Mouse (Mus musculus) WW6 (cell line): ENCODE data around the gene P3h1.

ENCODE experiments used
- DNase-seq: peaks from one replicate; pipeline ENCODE4 v3.0.0-alpha.2; 2013; ENCODE audit warnings: low read depth, low spot score

P3h1 gene

DNA sequence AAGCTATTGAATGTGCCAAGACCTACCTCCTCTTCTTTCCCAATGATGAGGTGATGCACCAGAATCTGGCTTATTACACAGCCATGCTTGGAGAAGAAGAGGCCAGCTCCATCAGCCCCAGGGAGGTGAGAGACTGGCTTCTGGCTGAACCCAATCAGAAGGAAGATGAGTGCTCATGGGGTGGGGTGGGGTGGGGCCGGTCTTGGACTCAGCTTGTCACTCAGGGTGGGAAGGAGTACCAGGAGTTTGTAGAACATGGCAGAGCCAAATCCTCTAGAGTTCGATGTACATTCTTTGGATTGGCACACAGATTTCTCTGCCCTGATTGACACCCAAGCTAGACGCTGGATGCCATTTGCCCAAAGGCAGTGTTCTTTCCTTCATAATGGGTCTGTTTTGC lies 5.9 kb downstream of the P3h1 start:
- DNase-seq, result no peak

DNA sequence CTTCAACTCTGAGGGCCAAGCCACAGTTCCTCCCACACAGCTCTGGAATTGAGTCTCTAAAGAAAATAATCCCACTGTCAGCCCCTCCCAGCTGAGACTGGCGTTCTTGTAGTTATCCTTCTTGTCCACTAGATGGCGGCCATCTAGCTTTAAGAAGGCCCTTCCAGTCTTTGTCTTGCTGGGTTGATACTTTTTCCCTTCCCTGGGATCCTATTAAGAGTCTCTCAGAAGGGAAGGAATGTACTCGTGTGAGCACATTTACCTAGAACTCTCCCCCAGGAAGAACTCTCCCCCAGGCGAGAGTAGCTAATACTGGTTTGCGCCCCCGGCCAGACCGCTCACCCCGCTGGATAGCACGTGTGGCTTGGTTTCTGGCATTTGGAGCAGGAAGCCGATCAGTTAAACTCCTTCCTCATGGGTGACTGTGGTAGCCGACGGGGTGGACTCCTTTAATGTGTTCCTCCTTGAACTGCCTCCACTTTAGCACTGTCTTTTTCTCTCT lies 6.5 kb downstream of the P3h1 start:
- DNase-seq, result no peak

DNA sequence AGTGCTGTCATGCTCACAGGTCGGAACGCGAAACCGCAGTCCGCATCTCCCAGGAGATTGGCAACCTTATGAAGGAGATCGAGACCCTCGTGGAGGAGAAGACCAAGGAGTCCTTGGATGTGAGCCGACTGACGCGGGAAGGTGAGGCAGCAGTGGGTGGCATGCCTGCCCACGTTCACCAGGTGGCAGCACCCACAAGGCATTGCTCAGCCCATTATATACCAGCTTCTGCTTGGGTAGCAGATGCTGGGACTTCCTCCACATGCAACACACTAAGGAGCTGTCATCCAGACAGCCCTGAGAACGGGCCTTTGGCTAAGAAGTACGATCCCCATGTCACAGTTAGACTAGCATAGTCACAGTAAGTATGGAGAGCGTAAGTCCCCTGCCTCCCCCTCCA lies 8.9 kb downstream of the P3h1 start:
- DNase-seq, result no peak

DNA sequence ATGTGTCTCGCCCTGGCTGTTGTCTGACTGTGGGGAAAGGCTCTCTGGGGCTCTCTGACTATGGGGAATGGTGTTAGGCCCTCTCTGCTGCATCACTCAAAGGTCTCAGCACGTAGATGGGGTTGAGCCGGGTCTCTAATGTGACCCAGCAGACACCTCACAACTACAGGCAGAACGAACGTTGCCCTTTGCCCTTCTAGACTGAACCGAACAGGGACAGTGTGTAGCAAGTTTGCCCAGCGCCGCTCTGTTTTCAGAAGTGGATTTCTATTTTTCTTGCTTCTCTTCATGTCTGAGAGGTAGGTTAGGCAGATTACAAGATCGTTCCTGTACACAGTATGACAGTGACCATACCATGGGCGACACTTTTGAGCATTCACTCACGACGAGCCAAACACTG lies 9.9 kb downstream of the P3h1 start:
- DNase-seq, result no peak

DNA sequence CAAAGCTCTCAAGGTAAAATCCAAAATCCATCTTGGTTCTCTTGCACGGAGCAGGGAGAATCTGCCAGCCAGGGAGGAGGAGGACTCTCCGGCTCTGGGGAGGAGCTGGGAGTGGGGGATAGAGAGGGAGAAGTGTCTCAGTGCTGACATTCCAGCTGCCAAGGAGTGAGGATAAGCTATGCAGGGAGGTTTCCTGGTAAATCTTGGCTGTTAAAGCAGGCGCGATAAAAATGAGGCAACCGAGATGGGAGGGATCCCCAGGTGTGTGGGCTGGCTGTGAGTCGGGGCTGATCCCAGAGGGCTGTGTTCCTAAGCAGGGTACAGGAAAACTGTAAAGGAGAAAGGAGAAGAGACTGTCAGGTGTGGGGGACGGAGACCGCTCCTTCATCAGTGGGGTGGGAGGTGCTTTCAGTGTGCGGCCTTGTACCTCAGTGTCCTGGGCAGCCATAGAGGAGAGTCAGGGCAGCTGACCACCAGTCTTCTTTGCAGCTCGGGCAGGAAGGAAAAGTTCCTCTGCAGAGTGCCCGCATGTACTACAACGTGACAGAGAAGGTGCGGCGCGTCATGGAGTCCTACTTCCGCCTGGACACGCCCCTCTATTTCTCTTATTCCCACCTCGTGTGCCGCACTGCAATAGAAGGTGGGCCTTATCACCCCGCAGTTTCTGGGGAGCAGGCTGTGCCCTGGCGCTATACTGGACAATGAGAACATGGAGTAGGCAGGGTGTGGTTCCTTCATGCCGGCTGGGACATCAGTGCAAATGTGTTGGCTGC lies 11.9 kb downstream of the P3h1 start:
- DNase-seq, result no peak

DNA sequence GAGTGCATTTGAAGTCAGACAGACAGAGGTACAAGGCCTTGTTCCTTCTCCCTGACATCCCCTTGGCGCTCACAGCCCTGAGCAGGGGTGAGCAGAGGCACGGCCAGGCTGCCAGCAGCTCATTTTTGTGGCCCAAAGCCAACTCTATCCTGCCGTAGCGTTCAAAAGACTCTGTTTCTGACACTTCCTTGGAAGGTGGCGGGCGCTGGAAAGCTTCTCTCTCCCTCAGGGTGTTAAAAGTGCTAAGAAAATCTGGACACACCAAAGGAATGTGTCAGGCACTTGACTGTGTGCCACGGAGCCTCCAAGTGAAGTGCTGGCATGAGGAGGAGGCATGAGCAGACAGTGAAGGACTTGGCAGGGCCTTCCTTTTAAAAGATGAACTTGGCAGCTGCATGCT lies 12.8 kb downstream of the P3h1 start:
- no peak for DNase-seq

DNA sequence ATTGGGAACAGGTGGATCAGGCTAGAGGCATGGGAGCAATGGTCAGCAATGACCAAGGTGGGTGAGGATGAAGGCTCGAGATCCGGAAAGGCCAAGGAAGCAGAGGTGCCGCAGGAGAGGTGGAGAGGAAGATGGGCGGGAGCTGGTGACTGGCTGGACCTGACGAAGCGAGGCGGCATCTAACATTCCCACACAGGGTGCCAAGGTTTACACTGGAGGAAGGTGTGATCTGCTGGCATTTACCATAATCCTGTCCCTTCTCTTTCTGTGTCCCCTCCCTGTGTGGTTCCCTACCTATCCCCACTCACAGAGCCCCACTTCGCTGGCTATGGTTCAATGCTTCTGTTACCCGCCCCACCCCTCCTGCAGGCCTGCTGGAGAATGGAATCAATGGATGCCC lies 13.2 kb downstream of the P3h1 start:
- DNase-seq, result no peak

DNA sequence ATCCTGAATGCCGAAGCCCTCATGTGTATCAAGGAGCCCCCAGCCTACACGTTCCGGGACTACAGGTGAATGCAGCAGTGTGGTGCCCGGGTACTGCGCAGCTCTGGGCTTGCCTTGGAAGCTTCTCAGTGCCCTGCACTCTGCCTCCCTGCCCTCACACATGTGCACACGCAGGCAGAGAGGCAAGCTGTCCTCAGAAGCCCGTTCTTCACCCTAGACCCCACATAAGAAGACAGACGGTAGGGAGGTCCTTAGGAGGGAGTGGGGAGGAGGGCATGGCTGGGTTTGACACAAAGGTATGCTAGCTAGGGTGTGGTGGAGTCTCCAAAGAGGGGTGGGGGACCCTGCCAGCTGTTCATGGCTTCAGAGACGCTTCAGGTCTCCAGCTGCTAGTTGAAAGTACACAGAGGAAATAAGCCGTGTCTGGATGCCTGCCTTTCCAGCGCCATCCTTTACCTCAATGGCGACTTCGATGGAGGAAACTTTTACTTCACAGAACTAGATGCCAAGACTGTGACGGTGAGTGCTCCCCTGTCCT lies 14.0 kb downstream of the P3h1 start:
- DNase-seq, result no peak

DNA sequence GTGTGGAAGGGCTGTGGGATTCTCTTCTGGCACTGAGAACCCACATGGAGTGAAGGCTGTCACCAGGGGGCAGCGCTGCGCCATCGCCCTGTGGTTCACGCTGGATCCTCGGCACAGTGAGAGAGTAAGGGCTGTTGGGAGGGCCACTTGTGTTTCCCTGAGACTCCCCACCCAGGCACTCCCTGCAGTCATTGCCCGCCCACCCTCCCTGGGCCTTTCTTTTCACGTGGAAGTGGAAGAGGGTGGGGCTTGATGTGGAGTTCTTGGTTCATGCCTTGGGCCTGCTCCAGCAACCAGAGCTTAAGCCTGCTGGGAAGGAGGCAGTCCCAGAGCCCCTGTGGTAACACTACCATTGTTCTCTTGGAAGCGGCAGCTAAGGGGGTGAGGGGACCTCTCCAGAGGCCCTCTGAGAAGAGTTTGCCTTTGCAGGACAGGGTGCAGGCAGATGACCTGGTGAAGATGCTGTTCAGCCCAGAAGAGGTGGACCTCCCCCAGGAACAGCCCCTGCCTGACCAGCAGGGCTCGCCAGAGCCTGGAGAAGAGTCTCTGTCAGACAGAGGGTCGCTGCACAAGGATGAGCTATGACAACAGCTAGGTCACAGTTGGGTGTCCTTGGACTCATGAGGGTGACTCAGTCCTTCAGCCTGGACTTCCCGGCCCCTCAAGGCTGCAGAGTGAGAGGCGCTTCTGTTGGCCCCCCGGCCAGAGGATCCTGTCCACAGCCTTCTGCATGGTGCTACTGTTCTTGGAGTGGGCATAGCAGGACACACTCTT lies 14.9 kb downstream of the P3h1 start:
- DNase-seq, result peak; percentile 67

DNA sequence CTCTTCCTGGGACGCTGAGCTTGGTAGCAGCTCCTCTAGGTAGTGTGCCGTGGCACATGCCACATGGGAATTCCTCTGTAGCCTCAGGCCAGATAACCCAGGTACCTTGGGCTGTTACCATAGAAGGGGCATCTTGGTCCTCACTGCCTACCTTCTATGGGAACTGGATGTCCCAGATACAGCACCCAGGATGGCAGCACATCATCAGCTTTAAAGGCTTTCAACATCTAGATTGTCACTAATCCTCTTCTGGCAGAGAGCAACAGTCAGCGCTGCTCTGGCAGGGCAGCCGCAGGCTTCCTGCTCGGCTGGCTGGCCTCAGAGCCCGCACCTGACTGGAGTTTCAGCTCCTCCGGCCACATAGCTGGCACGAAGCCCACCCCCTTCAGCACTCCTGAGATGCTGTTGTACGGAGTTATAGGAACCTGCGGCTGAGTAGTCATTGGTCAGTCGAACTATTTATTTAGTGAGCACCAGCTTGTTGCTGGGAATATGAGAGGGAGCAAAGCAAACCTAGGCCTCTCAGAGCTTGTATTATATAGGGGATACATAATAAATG lies 15.8 kb downstream of the P3h1 start:
- no peak for DNase-seq

DNA sequence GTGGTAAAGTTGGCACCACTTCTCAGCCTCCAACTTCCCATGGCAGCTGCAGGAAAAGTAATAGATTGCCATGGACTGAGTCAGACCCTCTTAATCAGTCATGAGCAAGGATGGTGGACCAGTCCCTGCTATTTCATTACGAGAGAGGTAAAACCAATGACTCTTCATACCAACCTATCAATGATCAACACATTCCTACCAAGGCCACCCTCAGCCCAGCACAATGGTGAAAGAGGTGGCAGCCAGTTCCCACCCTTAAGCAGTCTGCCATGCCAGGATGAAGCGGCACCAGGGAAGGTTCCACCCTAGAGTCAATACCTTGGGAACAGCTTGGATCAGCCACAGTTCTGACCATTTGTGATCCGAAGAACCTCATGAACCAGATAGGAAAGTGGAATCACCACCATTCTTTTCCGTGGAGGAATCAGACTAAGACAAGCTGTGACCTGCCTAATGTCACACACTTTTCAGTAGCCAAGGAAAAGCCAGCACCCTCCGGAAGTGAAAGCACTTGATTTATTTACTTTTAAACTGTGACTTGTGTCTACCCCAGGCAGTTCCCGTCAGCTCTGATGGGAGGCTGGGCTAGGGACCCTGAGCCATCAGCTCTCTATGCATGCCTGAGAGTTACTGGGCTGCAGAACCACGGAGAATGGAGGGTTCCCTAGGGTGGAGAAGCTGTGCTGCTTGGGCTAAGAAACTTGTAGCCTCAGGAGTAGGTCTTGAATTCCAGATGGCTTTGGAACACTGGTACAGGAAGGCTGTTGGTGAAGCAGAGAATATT lies 19.5 kb downstream of the P3h1 start:
- no peak for DNase-seq

DNA sequence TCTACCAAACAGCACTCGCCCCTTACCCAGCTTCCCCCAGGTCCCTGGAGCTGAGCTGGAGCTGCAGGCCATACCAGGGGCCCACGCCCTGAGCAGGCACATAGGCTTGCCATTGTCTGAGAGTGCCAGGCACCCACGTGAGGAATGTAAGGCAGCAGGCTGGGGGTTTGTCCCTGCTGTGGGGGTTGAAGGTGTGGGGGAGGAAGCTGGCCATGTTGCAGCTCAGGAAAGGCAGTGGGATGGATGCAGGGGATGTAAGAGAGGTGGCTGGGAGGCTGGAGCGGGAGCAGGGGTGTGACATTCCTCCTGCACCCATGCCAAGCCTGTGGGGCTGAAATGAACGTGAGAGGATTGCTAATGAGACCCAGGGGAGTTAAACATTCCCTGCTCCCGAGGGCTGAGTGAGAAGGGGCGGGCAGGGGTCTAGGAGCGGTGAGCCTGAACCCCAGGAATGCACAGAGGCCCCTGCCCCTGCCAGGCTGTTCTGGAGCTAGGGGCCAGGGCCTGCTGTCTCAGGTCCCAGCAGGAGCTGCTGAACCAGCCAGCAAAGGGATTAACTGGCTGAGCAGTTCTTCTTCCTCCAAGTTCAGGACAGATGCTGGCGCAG lies 21.4 kb downstream of the P3h1 start:
- DNase-seq, result no peak

DNA sequence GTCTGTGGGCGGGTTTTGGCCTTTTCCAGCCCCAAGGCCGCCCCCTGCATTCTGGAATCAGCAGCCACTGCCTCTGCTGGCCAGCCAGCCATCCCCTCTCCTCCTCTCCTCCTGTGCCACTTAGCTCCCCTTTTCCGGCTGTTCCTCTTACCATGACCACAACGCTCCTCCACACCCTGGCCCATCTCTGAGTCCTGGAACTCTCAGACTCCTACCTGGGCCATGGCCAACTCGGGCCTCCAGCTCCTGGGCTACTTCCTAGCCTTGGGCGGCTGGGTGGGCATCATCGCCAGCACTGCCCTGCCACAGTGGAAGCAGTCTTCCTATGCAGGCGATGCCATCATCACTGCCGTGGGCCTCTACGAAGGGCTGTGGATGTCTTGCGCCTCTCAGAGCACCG lies 22.6 kb downstream of the P3h1 start, which contains the start of gene Cldn19:
Gene Cldn19 (plus strand): TSS at position 64 of the 400 bp plus-strand sequence.
- DNase-seq, result no peak

DNA sequence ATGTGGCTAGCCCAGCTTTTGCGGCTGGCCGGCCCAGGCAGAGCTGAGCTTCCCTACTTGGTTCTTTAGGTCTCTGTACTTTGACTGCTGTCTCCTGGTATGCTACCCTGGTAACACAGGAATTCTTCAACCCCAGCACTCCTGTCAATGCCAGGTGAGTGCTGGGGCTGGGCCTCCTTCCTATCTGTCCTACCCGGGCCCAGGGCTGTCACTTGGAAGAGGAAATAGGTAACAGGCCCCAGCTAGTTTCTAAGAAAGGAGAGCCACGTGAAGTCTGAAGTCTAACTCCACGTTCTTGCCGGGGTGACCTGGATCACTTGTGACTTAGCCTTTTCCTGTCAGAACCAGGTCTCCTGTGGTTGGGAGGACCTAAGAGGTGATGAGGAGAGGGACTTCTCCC lies 24.4 kb downstream of the P3h1 start:
- no peak for DNase-seq

DNA sequence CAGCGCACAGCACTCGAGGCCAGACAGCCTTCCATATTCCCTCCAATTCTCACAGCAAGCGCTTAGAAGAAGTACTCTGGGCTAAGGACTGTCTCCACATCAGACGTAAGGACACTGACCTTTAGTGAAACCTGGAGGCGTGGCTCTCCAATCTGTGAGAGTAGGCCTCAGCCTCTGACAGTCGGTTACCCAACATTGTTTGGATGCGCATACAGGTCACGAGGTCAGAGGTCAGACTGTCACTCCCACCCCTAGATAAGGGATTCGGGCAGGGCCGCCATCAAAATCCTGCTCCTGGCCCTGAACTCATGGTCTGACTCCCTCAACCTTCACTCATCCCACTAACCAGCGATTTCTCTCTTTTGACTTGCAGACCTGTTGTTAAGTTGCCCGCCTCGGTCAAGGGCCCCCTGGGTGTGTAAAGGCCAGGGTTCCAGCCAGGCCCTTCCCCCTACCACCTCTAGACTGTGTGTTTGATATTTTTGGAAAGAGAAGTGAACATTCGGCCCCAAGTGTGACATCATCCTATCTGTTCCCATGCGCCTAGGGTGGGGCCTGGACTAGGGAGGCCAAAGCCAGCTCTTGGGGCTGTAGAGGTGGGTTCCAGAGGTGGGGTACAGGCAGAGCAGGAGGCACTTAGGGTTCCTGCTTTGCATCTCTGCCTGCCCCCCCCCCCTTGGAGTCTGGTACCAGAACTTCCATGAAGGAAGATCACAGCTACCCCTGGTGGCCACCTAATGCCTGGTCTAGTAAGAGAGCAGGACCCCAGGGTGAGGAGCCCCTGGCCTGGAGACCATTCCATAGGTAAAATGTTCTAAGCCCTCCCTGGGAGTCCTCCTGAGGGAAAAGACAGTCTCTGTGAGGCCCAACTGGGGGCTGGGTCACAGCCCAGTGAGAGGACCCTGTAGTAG lies 26.9 kb downstream of the P3h1 start:
- DNase-seq, result no peak

DNA sequence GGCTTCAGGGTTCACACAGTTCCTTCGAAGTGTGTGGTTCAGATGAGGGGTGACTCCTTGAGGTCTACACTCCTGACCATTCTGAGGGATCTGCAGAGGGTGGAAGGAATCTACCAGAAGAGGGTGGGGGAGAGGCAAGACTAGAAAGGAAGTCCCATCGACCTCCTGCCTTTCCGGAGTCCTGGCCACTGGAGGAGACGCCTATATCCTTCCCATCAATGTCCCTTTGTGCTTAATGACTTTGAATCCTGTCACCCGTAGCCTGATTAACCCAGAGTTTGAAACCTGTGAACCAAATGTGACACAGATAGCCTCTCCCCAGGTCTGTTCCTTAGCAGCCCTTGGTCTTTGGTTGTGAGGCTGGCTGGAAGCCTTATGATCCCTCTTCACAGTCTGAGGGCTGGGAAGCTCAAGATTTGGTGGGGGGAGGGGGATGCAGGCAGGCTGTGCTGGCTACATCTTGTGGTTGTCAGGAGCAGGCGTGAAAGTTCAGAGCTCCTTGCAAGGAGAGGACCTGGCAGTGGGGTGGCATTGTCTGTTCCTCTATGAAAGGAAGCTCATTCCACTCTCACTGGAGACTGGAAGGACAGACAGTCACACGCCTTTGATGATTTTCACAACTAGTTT lies 28.5 kb downstream of the P3h1 start:
- no peak for DNase-seq

DNA sequence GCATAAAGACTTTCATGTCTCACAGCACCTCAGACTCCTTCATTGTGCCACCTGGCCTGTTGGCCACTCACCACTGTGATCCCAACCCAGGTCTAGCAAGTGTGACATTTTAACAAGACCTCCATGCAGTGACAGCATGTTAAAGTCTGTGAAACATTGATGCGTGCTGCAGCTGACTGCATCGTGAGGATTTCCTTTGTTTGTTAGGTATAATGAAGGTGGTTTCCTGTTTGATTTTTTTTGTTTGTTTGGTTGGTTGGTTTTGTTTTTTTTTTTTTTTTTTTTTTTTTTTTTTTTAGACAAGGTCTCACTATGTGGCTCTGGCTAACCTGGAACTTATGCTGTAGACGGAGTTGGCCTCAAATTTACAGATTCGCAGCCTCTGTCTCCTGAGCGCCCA lies 29.8 kb downstream of the P3h1 start:
- DNase-seq, result no peak

DNA sequence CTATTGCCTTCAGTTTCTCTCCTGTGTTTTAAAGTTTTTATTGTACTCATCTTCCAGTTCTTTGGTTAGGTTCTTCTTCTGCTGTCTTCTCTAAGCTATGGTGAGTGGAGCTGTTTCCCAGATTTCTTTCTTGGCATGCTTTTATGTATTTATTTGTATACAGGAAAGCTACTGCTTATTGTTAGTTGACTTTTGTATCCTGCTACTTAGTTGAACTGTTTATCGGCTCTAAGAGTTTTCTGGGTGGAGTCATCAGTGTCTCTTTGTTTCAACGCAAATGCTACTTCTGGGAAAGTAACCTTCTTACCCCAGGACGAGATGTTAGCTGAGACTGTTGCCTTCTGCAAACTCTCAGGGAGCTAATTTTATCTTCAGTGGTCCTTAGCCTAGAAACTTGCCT lies 30.7 kb downstream of the P3h1 start:
- DNase-seq, result no peak

DNA sequence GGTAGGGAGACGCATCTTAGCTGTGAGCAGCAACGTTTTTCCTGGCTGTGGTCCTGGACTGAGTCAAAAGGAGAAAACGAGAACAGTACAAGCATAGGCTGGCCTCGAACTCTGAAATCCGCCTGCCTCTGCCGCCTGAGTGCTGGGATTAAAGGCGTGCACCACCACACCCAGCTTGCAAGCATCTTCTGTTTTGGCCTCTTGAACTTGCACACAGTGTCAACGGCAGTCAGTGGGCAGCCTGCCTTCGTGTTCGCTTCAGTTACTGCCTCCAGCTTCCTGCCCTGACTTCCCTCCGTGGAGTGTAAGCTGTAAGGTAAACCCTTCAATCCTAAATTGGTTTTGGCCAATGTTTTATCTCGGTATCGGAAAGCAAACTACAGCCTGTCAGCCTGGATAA lies 33.9 kb downstream of the P3h1 start:
- DNase-seq, result no peak

DNA sequence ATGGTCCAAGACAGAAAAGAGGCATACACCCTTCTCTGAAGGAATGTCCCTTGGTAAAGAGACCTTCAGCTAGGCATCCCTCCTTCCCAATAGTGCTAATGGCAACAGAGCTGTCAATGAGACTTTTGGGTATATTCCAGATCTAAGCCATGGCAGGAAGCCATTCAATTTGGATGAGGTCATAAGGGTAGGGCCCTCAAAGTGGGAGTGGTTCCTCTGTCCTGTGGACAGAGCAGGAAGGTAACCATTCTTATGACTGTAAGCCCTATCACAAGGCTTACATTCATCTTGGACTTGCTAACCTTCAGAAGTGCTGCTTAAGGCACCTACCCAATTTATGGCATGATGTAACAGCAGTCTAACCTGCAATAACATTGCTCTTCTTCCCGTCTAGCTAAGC lies 41.9 kb downstream of the P3h1 start:
- no peak for DNase-seq
